Mouse (Mus musculus) heart, adult 2 months (tissue): Measurements from ENCODE around the gene Phlpp1. TPM values are rescaled to one million over a fixed set of nuclear protein-coding genes. Genes with fewer than 3 reads are reported as not detected.

Experiments used
- DNase-seq, 2 experiments: peaks; one replicate each; pipeline ENCODE4 v3.0.0; 2021
- H3K27ac ChIP-seq: fragments of 200-600 bp; 2 replicates; pipeline ENCODE4 v1.8.1; 2022
- H3K27me3 ChIP-seq: fragments of 200-500 bp; 2 replicates; pipeline ENCODE4 v1.6.1; 2012; ENCODE audit warnings: mild to moderate bottlenecking, low read length, inconsistent platforms, mixed read lengths; ENCODE audit not compliant: control insufficient read depth, insufficient read depth
- H3K36me3 ChIP-seq: fragments of 200-500 bp; 2 replicates; pipeline ENCODE4 v1.6.1; 2012; ENCODE audit warnings: low read length, inconsistent platforms; ENCODE audit not compliant: control insufficient read depth, insufficient read depth
- H3K4me1 ChIP-seq: fragments of 200-500 bp; 2 replicates; pipeline ENCODE4 v1.6.1; 2011; ENCODE audit warnings: low read length; ENCODE audit not compliant: control insufficient read depth, insufficient read depth
- H3K4me3 ChIP-seq: fragments of 200-600 bp; 2 replicates; pipeline ENCODE4 v1.8.1; 2022
- H3K79me2 ChIP-seq: fragments of 200-500 bp; replicated peaks from 2 replicates; pipeline ENCODE4 v1.6.1; 2012; ENCODE audit warnings: mild to moderate bottlenecking, inconsistent platforms, low read length, moderate library complexity, mixed read lengths; ENCODE audit not compliant: control insufficient read depth, insufficient read depth
- H3K9ac ChIP-seq: fragments of 200-500 bp; 2 replicates; pipeline ENCODE4 v1.6.1; 2012; ENCODE audit warnings: low read depth, mild to moderate bottlenecking, control low read depth, inconsistent platforms, low read length, mixed read lengths
- CTCF ChIP-seq: fragments of 200-600 bp; IDR thresholded peaks from 2 replicates; pipeline ENCODE4 v1.8.1; 2022; ENCODE audit warnings: antibody characterized with exemption, mild to moderate bottlenecking, moderate library complexity
- EP300 ChIP-seq: fragments of 200-500 bp; IDR thresholded peaks from 2 replicates; pipeline ENCODE4 v1.6.1; 2011; ENCODE audit warnings: low read depth, low read length, control low read depth; ENCODE audit not compliant: insufficient read depth
- POLR2A ChIP-seq: fragments of 200-500 bp; IDR thresholded peaks from 2 replicates; pipeline ENCODE4 v1.6.1; 2011; ENCODE audit warnings: mild to moderate bottlenecking, low read depth, low read length, control low read depth; ENCODE audit not compliant: insufficient read depth
- WGBS: fragments of 180-500 bp; shearing (Covaris S2); methylation state at CpG from one replicate; pipeline ENCODE4 v1.1.7; 2018; 5-methylcytosine and 5-hydroxymethylcytosine counted together
- intact Hi-C: fragments of 180-260 bp; cut with DNase I; formaldehyde crosslinking; loops from one replicate; pipeline ENCODE4 v1.15.1; 2025
- polyA plus RNA-seq: library from polyadenylated mRNA; depleted of rRNA; stranded (reverse); fragments of >200 nt; gene quantifications from 2 replicates; pipeline ENCODE4 v1.2.3, GENCODE M21; 2012
- total RNA-seq, 2 experiments: library from RNA; stranded (reverse); gene quantifications; 2 replicates each; pipeline ENCODE4 v1.2.3; 2021

Phlpp1 gene
- total and polyA plus RNA-seq, 3 experiments, result 9.6 to 17.2 (median 16.3) TPM

DNA sequence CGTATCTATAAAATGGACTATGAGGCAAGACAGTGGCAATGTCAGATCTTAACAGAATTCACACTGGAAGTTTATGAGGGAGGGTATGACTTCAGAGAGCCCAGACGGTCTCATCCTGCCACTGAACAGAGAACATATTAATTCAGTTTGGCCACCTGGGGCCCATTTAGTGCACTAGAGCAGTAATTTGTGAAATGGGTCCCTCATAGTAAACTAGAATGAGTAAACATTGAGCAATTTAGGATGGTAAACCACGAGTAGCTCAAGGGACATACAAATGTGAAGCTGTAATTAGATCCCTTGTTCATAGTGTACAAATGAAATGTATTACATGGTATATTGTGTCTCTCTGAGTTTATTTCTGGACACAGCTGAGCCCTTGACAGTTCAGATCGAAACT lies 3.6 kb upstream of the Phlpp1 start:
- no peaks in the 10 kb centered on the region for H3K27me3 ChIP-seq
- no peak overlapping the region for H3K27ac ChIP-seq
- TF ChIP-seq POLR2A, result no peak
- no peak for TF ChIP-seq CTCF
- TF ChIP-seq EP300, result no peak
- peaks cover 6% of the 10 kb centered on the region for H3K79me2 ChIP-seq
- intact Hi-C loops, result no loop called here
- no peak for DNase-seq
- H3K36me3 ChIP-seq, result no peaks in the 10 kb centered on the region
- H3K4me3 ChIP-seq, result no peak overlapping the region
- H3K4me1 ChIP-seq, result no peaks in the 10 kb centered on the region
- 67% methylated on average over 4 of the region's 4 CpGs for WGBS
- no peak overlapping the region for H3K9ac ChIP-seq

GRCm38 (mm10) chr1:106168801-106169200 lies 2.8 kb upstream of the Phlpp1 start:
- intact Hi-C loops, result no loop called here
- Histone ChIP-seq H3K9ac (no peak overlapping the region), H3K36me3 (no peaks in the 10 kb centered on the region), H3K27ac (no peak overlapping the region), H3K79me2 (peaks cover 8% of the 10 kb centered on the region), H3K27me3 (no peaks in the 10 kb centered on the region), H3K4me1 (peaks cover 1% of the 10 kb centered on the region; the same call in 1 of the 2 replicates), H3K4me3 (no peak overlapping the region)
- TF ChIP-seq POLR2A, result no peak
- no peak for TF ChIP-seq CTCF
- no peak for TF ChIP-seq EP300
- DNase-seq, result no peak
- WGBS, result 44% methylated on average over 3 of the region's 3 CpGs

DNA sequence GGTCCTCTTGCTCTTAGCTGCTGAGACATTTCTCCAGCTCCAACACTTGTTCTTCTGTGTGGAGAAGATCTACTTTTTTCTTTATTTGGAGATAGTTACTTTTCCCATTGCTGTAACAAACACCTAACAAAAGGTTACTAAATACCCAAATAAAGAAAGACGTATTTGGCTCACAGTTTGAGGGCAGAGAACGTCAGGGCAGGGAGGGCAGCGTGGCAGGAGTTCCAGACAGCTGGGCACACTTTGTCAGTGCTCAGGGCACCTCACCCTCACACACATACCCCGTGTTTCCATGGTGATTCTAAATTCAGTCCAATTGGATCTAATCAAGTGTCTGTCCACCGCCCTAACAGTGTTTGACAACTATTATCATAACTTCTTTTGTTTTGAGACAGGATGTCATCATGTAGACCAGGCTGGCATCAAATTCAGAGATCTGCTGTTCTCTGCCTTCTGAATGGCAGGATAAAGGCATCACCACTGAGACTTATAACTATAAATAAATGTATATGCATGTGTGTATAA lies 1.7 kb upstream of the Phlpp1 start:
- no peak overlapping the region for H3K27ac ChIP-seq
- DNase-seq, result no peak
- no peak overlapping the region for H3K9ac ChIP-seq
- no peak overlapping the region for H3K4me3 ChIP-seq
- TF ChIP-seq POLR2A (no peak), CTCF (no peak), EP300 (no peak)
- peaks cover 3% of the 10 kb centered on the region for H3K36me3 ChIP-seq
- WGBS, result 83% methylated on average over 5 of the region's 5 CpGs
- peaks cover 1% of the 10 kb centered on the region; the same call in 1 of the 2 replicates for H3K4me1 ChIP-seq
- intact Hi-C loops, result loop anchor here (2.0 to 10.0 kb wide), 8 partner anchors 47 to 227 kb away; partner anchors contain the start of gene Zcchc2
- H3K27me3 ChIP-seq, result no peaks in the 10 kb centered on the region
- peaks cover 8% of the 10 kb centered on the region for H3K79me2 ChIP-seq

GRCm38 (mm10) chr1:106172301-106172930 lies 864 bp downstream of the Phlpp1 start:
- Histone ChIP-seq H3K79me2 (peaks cover 8% of the 10 kb centered on the region), H3K36me3 (peaks cover 12% of the 10 kb centered on the region), H3K4me1 (peaks cover 1% of the 10 kb centered on the region; the same call in 1 of the 2 replicates), H3K4me3 (peak overlapping the region; percentile 85), H3K9ac (peak overlapping the region; percentile 98), H3K27me3 (no peaks in the 10 kb centered on the region), H3K27ac (peak overlapping the region; percentile 93)
- 1% methylated on average over 74 of the region's 77 CpGs for WGBS
- DNase-seq, result peak; percentile 74 to 77
- intact Hi-C loops, result loop anchor here (2.0 to 10.0 kb wide), 6 partner anchors 26 to 178 kb away; partner anchors contain the start of gene Zcchc2
- no peak for TF ChIP-seq CTCF
- TF ChIP-seq POLR2A, result no peak
- no peak for TF ChIP-seq EP300

DNA sequence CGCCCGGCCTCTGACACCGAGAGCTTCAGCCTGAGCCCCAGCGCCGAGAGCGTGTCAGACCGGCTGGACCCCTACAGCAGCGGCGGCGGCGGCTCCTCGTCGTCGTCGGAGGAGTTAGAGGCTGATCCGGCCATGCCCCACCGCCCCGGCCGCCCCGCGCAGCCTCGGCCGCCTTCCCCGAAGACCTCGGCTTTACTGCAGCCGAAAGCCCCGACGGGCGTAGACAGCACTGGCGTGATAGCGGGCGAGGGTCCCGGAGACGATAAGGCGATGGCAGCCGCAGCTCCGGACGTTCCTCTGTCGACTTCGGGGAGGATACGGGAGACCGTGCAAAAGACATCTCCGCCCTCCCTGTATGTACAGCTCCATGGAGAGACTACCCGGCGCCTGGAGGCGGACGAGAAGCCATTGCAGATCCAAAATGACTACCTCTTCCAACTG lies 1.4 kb downstream of the Phlpp1 start:
- H3K79me2 ChIP-seq, result peaks cover 8% of the 10 kb centered on the region
- no peaks in the 10 kb centered on the region for H3K27me3 ChIP-seq
- peak overlapping the region; percentile 93 for H3K27ac ChIP-seq
- peaks cover 1% of the 10 kb centered on the region; the same call in 1 of the 2 replicates for H3K4me1 ChIP-seq
- WGBS, result 2% methylated on average over 47 of the region's 47 CpGs
- peak overlapping the region; percentile 98 for H3K9ac ChIP-seq
- peaks cover 17% of the 10 kb centered on the region for H3K36me3 ChIP-seq
- TF ChIP-seq POLR2A (no peak), CTCF (no peak), EP300 (no peak)
- intact Hi-C loops, result loop anchor here (2.0 to 10.0 kb wide), 6 partner anchors 26 to 178 kb away; partner anchors contain the start of gene Zcchc2
- H3K4me3 ChIP-seq, result peak overlapping the region; percentile 85
- peak in 1 of 2 experiments; percentile 70 for DNase-seq
